Mouse (Mus musculus): ENCODE results near the gene Synm.

The Synm gene

DNA sequence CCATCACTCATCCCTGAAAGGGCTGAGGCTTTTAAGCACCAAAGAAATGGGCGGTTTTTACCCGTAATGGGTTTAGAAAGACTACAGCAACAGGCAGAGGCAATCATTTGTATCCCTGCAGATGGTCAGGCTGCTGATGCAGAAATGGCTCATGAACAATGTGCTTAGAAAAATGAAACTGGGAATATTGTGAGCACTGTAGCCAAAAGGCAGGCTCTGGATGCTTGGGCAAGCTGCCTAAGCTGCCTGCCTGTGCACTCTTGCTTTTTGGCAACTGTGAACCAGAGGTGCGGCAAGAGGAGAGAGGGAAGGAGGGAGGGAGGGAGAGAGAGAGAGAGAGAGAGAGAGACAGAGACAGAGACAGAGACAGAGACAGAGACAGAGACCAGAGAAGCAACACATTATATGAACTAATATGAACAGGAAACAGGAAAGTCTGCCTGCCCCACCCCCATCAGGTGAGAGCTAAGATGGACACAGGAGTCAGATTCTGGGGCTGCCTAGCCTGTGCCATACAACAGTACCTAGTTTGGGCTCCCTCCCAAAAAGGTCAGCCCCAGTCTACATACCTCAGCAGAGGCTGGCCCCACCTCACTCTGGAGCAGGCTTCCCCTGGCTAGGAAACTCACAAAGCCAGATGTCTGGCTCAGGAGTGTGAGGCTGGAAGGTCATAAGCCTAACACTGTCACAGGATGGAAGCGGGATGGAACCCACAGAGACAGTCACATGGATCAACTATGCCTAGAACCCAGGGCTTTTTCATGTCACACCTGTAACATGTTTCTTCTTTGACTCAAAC, 9.9 kb downstream of the Synm start:
- no peak for DNase-seq (ENCODE audit: low spot score)

DNA sequence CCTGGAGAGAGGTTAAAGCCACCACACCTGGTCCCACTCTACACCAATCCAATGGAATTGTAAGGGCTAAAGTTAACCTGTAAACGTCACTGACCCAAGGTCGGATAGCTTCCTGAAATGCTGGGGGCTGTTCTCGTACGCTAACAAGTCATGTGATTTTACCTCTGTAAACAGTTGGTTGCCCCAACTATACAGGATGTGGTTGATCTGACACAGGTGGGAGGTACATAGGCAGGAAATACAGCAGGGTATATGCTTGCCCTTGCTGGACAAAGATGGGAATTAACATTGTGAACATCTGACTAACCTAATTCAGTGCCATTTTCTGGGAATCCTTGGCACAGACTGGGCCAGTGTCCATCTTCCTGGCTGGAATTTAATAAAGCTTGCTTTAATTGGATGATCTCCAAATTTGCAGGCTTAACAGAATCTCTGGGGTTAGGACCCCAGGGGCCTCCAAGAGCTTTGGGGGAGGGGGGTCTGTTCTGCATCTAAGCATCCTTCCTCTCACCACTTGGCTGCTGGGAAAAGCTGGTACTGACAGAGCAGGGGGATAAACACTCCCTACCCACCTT, 11.7 kb downstream of the Synm start:
- no peak for DNase-seq (ENCODE audit: low spot score)

DNA sequence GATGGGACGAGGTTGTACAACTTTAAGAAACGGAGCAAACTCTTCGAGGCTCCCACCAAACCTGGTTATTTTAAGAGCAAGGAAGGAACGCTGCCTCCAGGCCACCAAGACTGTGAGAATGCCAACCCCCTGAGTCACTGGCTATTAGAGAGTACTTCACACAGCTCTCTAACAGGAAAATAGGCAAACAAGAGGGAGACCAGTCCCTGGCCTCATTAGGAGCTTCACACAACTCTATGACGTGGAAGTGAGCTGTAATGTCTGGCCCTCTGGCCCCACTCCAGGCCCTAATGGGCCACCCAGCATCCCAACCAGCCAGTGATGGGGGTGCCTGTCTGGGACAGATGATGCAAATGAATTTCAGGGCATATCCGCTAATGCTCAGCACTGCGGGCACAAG, 17.8 kb downstream of the Synm start:
- peak; percentile 55 for DNase-seq (ENCODE audit: low spot score)

DNA sequence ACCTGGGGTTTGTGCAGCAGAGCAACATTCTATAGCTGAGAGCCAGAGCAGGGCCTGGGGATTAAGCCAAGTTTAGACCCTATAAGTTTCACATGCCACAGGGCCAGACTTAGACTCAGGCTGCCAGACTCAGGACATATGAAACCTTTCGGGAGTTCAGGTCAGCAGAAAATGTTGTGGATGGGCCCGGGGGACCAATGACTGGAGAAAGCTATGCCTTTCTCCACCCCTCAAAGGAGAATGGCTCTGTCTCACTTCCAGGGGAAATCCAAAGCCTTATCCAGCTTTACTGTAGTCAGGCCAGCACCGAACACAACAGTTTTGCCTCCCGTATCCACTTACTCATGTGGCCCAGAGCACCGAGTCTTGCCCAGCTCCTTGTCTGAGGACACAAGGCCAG, 18.7 kb downstream of the Synm start:
- no peak for DNase-seq (ENCODE audit: low spot score)

DNA sequence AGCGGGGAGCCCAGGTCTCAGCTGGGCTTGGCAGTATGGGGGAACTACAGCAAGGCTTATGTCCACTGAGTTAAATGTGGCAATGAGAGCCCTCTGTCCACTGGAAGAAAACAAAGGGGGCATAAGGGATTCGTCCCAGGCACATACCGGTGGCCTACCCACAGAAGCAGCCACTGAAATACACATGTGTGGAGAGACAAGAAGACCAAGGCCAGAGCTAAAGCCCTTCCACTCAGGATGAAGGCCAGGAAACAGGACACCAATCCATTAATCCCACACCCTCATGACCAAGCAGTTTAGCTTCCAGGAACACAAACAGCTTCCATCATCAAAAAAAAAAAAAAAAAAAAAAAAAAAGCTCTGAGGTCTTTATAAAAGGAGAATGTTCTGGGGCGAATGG, 19.2 kb downstream of the Synm start:
- DNase-seq (ENCODE audit: low spot score), result no peak

DNA sequence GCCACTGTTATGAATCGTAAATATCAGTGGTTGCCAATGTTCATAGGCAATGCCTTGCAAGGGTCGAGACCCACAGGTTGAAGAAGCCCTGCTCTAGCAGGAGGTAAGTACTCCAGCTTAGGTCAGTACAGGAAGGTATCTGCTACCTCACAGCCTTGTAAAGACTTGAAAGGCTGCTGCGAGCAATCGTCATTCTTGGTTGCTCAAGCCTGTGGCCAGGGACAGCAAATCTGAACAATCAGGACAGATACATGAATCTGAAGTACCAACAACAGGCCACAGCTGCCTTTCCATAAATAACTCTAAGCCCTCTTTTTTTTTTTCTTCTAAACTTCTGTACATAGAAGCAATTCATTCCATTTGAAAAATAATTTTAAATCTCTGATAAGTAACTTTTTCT, 27.3 kb downstream of the Synm start:
- no peak for DNase-seq (ENCODE audit: low spot score)

DNA sequence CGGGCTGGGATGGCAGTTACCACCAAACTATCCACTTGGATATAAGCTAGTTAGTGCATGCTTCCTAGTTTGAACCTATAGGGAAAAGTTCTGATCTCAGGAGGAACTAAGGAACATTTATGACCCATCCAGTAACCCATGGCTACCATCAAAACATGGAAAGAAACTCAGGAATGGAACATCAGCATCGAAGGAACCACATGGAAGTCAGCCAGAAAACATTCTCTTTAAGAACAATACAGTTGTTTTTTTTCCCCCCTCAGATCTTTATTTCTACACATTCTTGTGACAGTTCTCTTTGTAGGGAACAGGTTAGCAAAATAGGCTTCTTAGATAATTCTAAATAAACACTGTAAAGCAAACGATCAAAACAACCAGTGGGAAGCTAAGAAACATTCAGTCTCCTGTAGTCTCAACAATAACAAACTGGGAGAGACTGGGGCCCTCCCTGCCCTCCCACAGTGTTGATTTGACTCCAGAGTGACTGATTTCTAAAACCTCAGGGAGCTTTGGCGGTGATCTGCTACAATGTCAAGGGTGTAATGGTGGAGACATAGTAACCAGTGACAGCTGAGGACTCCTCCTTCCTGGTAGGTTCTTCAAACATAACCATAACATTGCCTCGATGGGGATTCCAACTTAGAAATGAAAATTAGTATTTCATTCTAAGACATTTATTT, 29.0 kb downstream of the Synm start:
- no peak for DNase-seq (ENCODE audit: low spot score)

DNA sequence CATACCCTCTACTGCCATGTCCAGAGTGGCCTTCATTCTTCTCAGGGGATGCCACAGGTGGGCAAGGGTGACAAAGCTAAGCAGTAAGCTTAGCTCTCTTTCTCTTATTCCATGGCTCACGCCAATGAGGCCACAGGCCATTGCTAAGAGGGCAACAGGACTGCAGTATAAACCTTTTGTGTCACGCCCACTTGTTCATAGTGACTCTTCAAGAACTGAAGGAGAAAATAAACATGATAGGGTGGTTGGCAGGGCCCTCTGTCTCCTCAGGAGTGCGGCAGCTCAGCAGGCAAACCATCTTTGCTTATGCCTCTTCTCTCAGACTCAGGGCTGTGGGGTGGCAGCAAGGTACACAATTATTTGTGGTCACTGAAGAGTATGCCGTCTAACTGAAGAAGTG, 30.7 kb downstream of the Synm start:
- no peak for DNase-seq (ENCODE audit: low spot score)

DNA sequence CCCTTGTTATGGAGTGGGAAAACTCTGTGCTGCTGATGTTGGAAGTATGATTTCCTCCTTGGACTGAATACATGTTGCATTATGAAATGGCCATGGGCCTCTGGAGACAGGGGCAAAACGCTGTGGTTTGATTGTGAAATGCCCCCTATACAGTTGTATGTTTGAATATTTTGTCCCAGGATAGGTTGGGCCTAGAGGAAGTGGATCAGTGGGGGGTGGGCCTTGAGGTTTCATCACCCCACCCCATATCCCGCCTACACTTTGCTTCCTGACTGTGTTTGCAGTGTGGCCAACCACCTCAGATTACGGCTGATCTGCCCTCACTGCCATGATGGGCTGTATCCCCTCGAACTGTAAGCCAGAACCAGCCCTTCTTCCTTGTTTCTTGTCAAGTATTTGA, 31.3 kb downstream of the Synm start:
- no peak for DNase-seq (ENCODE audit: low spot score)

DNA sequence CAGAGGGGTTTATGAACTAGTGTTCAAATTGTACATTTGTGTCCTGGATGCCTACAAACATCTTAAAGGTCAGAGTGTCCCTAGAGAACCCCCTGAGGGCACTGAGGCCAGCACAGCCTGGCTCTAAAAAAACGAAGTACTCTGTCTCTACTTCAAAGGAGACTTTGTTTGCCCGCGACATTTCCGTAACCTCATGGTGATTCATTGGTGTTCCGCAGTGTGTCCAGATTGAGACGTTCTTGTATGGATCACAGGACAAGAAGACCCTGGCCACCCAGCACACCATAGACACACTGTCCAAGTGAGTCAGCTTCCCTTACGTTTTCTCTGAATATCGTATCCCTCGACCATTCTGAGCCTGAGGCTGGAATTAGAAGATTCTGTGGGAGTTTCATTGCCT, 34.5 kb downstream of the Synm start:
- DNase-seq (ENCODE audit: low spot score), result no peak

DNA sequence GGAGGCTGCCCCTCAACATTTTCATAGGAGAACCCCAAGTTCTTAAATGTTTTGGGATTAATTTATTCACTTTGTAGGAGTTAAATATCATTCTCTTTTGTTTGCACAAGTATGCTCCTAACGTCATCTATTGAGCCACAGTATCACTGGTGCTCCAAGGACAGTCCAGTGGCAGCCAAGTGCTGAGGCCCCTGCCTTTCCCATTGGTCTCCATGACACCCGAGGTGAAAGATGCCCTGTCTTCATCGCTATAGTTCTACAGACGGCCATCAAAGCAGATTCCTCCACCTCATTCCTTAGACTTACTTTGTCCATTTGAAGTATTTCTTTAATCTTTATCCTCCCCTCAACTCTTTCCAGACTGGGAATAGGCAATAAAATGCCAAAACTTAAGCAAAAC, 35.0 kb downstream of the Synm start:
- no peak for DNase-seq (ENCODE audit: low spot score)

DNA sequence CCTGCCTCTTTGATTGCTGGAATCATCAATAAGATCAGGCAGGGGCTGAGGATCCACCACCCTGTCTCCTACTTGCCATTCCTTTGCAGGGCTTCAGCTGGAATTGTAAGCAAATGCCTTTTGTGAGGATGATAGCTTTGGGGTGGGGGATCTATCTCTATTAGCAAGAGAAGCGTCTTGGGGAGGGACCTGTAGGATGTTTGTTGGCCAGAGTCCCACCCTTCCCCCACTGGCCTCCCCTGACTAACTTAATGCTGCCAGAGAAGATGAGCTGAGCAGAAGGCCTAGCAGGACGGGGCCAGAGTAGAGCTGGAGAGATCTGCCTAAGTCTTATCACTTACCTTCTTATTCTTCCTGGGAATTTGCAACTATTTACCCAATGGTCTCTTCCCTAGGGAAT, 37.4 kb downstream of the Synm start:
- no peak for DNase-seq (ENCODE audit: low spot score)

DNA sequence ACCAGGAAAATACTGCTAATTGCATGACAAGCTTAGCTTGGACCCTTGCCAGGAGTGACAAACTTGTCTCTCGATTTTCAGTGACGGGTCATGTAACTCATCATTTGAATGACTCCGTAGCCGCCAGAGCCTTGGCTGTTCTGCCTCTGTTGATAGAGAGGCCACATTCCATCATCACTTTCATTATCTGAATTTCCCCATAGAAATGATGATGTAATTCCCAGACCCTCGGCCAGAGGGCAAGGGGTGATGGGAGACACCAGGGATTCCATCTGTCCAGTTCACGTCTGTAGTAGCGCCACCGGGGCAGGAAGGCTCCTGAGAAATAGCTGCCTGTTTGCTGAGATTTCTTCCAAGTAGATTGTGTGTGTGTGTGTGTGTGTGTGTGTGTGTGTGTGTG, 40.7 kb downstream of the Synm start:
- DNase-seq (ENCODE audit: low spot score), result no peak

DNA sequence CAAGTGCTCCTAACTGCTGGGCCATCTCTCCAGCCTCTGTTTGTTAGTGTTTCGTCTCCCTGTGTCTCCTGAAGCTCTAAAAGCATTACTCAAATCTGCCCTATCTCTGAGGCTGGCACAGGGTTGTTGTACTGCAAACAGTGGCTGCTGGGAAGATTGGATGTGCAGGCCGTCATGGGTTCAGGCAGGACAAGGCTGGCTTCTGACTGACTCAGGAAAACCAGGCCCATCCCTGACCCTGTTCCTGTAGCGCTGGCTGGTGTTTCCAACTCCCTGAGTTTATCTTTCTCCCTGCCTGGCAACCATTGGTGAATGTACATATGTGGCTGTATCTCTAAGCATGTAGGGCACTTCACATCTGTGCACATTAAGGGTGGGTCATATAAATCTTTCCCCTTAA, 42.0 kb downstream of the Synm start:
- DNase-seq (ENCODE audit: low spot score), result no peak

DNA sequence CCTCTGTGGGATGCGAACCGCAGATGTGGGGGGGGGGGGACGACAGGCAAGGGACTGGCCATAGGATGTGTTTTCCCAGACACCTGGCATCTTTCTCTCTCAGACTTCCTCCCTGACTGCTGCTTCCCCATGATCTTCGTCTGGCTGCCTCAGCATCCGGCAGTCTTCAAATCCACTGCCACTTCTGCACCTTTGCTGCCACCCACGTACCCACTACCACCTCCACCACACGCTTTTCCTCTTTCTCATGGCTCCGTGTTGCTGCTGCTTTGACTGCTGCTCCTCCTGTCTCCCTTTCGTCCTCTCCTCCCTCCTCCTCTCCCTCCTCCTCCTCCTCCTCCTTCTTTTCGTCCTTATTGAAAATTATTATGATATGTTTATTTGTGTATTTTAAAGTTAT, 42.6 kb downstream of the Synm start:
- DNase-seq (ENCODE audit: low spot score), result no peak

DNA sequence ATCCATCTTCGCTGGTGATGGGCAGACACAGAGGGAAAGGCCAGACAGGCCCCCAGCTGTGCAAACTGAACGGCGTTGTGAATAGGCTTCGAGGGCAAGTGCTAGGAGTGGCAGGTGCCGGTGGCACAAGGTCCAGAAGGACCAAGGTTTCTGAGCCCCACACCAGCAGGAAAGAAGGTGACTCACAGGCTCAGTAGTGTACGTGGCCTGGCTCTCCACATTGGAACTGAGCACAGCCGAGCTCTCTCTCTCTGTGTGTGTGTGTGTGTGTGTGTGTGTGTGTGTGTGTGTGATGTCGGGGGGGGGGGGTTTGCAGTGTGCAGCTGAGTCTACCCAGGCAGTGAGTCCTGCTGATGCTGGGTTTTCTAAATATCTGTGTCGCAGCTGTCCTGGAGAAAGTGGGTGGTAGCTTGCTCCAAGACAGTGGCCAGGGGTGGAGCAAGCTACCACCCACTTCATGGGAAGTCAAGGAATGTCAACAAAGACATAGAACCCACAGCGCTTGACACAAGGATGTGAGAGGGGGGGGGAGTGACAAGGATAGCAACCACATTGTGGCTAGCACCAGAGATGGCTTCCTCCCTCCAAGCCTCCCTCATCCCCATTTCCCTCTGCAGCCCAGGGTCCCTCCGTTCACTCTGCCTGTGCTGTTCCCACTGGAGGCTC, 43.2 kb downstream of the Synm start:
- no peak for DNase-seq (ENCODE audit: low spot score)

DNA sequence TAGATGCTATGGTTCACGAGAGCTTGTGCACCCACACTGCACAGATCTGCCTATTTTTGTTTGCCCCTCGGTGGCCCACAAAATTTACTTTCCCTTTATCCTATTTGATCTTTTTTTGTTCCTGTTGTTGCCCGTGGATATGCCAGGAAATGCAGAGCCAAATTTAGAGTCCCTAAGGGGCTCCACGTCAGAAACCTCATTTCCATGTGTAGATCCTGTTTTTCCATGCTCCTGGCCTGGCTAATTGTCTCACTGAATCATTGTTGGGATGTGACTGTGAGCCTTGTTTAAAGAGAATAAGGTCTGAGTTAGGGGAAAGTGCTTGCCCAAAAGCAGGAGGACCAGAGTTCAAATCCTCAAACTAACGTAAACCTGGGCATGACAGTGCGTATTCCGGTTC, 44.4 kb downstream of the Synm start:
- no peak for DNase-seq (ENCODE audit: low spot score)

DNA sequence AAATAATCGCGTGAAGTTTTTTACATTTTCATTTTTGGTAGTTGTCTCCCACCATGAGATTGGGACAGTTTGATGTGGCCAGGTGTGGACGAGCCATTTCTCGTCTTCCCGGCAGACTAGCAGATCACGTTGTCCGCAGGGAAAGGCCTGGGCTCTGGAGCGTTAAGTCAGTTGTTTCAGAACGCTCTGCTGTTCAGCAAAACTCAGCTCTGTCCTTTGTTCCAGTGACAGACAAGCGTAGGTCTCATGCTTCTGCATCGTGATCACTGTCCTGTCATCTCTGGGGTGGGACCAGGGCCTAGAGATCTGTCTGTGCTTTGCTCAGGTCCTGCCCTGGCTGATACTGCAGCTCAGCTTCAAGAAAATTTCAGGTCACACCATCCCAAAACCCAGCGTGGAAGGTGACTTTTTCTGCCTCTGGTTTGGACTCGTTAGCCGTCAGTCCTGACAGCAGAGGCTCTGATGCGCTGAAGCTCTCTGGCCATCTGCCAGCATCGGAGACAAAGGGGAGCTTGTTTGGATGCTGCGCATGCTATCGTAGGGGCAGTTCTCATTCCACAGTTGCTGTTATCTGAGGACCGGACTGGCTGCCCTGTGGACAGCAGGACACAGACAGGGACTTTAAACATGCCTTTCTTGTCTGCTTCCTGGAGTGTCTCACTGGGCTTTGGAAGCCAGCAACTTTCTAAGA, 45.6 kb downstream of the Synm start:
- DNase-seq (ENCODE audit: low spot score), result peak; percentile 32

DNA sequence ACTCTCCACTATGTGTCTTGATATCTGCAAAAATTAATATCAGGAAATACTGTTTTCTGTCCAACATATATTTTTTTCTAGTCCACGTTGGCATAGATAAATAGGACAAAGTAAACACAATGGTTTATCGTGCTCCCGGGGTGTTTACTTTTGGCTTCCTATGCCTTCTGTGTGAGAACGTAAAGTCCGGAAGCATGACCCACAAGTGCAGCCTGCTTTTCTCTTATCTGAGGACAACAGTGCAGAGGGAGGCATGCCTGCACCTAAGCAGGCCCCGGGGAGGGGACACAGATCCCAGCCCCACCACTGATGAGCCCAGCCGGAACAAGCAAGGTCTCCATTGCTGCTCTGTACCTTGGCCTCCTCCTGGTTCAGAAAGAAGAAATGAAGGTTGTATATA, 49.3 kb downstream of the Synm start:
- DNase-seq (ENCODE audit: low spot score), result no peak

DNA sequence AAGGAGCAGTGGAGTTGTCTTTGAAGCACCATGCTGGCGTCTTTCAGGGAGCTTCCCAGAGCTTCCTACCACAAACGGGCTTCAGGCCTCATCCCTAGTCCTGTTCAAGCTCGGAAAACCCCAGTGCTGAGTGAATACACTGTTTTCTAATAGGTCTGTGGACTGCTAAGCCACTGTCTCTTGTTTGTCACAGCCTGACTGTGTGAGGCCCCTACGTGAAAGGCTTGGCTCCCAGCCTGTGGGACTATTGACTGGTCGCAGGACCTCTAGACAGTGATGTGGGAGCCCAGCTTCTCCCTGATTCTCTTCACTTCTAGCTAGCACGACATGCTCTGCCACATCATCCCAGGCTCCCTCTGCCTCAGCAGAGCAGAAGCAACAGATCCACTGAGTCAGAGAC, 51.4 kb downstream of the Synm start:
- no peak for DNase-seq (ENCODE audit: low spot score)

DNA sequence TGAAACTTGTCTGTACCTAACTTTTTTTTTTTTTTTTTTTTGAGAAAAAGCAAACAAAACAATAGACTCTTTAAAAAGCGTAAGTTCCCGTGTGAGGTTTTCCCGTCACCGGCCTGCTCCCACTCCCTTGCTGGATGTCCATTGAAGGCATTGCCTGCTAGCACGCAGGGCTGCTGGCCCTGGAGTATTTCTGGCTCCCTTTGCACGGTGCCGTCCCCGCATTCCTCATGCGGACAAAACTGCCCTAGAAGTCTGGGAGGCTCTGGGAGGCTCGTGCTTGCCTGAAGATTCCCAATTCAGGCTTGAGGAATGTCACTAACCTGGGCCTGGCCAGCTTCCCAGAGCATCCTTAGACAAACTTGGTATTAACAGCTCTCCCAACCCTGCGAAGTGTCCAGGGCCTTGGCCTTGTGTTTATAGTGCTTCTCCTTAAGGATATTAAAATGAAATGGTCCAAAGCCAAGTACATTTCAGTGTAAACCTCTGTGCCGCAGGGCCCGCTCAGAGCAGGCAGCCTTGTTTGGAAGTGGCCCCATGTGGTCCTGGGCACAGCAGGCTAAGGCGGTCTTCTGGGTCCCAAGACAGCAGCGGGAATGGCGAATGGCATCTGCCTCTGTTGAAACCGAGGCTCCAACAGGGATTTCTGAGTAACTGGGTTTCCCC, 58.2 kb downstream of the Synm start:
- DNase-seq (ENCODE audit: low spot score), result peak; percentile 49

DNA sequence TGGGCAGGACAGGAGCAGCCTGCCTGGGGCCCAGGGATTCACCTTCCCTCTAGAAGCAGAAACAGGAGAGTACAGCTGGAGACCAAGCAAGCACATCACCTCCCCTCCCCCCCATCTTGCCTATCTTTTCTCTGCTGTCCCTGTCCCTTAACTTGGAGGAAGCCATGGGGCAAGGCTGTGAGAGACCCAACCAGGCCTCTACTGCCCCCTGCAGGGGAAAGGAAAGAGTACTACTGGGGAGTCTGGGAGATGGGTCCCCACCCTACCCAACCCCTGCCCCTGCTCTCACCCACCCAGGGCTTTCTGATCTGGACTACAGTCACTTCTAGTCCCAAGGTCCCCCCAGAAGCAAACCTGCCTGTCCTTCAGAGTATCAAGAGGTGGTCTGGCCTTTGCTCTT, 58.7 kb downstream of the Synm start:
- DNase-seq (ENCODE audit: low spot score), result peak; percentile 66
